Mouse (Mus musculus): ENCODE data around the gene Vmn1r41.

Vmn1r41 gene

GRCm38 (mm10) chr6:89740466-89740865, at the start of gene Vmn1r41:
Gene Vmn1r41 (plus strand): TSS chr6:89740766.
- no peak for DNase-seq (ENCODE audit: low spot score)

DNA sequence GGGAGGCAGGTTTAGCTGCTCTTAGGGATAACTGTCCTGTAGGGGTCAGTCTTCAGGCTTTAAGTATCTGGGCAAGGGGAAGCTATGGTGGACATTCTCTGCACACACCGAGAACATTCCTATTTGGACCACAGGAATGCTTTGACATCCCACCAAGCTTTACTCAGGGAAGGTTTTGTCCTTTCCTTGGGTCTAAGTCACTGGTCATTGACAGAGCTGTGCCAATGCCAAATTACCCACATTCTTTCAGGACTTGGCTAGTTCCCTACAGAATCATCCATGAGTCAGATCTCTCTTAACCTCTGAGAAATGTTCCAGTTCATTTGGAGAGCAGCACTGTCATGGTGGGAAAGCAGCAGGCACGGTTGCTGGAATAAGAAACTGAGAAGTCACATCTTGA, 33.9 kb upstream of the Vmn1r41 start:
- DNase-seq (ENCODE audit: low spot score), result no peak

DNA sequence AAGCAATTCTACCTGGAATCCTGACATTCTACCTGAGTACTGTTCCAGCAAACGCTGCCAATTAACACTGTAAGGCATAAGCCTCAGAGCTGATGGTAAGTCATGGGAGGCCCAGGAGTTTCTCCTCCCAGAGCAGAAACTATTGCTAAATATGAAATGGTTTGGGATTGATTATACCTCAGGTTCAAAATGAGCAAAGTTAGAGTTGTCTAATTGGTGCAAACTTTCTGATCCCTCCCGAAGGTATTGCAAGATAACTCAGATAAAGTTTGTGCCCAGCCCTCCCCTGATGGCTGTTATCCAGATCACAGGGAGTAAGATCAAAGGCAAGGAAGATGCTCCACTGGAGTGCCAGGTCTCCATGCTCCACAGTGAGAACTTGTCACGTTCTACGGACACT, 33.3 kb upstream of the Vmn1r41 start, which contains the start of gene Vmn1r40:
Vmn1r40 (plus strand) TSS at position 301 of the 400 bp plus-strand sequence.
- no peak for DNase-seq (ENCODE audit: low spot score)

DNA sequence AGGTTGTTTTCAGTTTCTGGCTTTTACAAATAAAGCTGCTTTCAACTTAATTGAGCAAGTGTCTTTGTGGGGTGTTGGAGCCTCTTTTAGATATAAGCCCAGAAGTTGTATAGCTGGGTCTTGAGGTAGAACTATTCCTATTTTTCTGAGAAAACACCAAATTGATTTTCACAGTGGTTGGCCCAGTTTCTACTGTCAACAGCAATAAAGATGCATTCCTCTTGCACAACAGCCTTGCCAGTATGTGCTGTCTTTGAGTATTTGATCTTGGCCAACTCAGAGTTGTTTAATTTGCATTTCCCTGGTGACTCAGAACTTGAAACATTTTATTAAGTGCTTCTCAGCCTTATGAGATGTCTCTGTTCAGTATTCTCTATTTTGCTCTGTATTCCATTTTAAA, 22.5 kb upstream of the Vmn1r41 start:
- DNase-seq (ENCODE audit: low spot score), result no peak

GRCm38 (mm10) chr6:89742811-89743210, 2.2 kb downstream of the Vmn1r41 start:
- no peak for DNase-seq (ENCODE audit: low spot score)

DNA sequence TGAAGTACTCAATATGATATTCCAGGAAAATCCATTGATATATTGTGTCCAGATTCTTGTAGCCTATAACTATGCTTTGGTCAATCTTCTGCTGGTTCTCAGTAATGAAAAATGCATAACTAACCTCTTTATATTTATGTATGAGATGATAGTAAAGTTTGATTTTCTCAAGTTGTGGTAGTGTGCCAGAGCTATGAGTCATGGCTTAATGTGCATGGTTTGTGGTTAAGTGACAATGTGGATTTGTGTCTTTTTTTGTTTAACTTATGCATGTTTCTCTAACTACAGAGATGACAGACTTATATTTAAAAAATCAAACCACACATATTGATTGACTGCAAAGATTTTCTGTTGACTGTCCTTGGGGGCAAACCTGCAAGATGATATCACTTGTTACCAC, 49.7 kb downstream of the Vmn1r41 start:
- DNase-seq (ENCODE audit: low spot score), result no peak
